Mouse (Mus musculus): ENCODE data around the gene Zfp710.
"Not testable (repeated sequence)": the region's sequence is repeated elsewhere in the genome, so short reads cannot be mapped to it uniquely, and the experiment has no call there.

Gene Zfp710

DNA sequence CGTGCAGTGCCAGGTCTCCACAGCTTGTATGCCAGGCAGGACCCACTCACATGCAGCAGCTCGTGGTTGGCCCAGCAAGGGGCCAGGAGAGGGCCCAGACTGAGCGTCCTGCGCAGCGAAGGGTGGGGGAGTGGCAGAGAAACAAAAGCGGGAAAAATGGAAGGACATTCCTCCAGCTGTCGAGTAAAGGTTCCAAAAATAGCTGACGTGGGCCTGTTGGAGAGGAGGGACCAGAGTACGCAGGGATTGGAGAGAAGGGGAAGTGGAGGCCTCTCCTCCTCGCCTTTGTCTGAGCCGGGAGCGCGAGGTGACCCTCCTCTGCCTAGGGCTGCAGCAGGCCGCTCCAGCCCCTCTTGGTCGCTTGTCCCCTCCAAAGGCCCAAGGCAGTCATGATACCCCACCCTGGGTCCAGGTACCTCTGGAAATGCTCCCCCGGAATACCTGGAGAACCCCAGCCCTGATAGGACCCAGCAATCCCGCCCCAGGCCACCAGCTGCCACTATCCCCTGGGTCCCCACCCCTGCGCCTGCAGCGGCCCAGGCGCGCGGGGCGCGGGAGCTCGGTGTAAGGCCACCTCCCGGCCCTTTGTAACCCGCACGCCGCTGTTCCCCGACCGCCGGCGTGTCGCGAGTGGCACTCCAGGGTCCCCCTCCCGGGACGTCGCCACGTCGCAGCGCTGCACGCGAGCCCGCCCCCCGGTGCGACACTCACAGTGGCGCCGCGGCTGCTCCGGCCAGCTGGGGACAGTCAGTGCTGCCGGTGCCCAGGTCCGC is 90.0 kb downstream of the Zfp710 start:
- in situ Hi-C loops (cut with MboI, MseI), result no loop called here

DNA sequence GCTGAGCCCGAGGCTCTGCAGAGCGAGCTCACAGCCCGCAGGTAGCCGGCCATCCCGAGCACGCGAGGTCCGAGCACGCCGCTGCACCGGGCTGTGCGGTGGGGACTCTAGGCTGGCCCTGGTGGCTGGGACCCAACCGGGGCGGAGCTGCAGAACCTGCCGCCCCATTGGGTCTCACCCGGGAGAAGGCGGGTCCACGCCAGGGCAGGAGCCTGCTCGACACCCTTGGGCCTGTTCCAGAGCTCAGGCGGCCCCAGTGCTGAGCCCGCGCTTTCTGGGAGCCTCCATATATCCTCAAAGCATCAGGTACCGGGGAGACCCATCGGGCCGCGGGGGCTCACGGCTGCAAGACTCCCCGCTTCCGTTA is 90.6 kb downstream of the Zfp710 start, which contains the start of gene Idh2:
Idh2 (minus strand) TSS at position 169 of the 367 bp plus-strand sequence.
- in situ Hi-C loops (cut with MboI, MseI), result no loop called here

DNA sequence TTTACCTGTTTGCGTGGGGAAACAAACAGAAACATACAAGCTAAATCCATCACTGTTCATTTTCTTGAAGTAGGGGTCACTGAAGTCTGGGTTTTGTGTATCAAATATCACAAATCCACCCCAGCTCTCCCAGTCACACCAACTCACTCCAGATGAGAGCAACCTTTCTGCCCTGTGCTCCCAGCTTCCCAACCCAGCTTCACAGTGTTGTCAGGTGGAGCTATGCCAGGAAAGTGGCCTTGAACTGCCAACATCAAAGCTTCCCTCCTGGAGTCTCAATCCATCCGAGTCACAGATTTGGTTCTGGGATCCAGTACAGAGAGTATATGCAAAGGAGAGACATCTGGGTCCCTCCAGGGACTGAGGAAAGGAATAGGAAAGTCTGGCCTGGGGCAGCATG is 91.5 kb downstream of the Zfp710 start:
- in situ Hi-C loops (cut with MboI, MseI), result no loop called here

DNA sequence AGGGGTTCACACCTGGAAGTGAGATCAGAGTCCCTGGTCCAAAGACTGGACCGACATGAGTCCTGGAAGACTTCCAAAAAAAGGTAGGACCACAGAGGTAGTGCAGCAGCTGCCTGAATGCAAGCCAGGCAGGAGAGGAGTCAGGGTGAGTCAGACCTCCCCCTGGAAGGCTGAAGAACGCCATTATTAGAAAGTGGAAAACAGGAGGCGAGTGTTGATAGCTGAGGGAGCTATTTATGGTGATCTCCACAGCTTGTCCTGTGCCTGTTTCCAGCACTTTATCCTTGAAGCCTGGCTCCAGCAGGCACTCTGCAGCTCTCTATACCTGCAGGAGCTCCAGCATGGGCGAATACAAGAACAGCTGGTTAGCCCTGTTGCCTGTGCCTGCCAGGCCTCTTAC is 94.6 kb downstream of the Zfp710 start:
- in situ Hi-C loops (cut with MboI, MseI), result no loop called here

DNA sequence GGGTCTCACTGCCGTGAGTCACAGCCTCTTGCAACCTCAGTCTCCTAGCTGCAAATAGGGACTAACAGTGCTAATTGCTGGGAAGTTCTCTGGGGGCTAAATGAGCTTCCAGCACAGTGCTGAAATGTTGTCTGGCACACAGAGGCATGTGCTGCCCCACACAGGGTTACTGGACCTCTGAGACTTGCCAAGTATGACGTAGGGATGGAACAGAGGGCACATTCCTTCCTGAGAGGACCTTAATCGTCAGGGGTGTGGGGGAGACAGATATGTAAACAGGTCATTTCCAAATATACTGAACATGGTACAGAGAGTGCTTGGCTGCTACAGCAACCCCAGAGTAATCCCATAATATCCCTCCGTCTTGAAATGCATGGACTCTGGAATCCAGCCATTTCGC is 96.5 kb downstream of the Zfp710 start:
- in situ Hi-C loops (cut with MboI, MseI), result no loop called here

DNA sequence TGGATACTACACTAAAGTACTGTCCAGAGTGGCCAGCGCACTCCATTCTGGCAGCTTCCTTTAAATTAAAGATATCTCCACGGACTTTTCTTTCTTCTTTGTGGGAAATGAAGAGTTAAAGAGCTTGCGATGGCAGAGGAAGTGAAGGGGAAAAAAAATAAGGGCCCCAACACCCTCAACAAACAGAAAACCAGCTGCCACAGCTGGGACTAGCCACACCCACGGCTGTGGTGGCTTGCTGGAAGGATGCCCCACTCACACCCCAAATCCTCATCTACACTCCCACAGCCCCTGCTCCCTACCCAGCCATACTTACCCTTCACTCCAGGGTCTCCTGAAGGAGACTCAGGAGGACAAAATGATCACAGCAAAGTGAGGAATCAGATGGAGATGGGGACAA is 98.5 kb downstream of the Zfp710 start:
- in situ Hi-C loops (cut with MboI, MseI), result no loop called here

DNA sequence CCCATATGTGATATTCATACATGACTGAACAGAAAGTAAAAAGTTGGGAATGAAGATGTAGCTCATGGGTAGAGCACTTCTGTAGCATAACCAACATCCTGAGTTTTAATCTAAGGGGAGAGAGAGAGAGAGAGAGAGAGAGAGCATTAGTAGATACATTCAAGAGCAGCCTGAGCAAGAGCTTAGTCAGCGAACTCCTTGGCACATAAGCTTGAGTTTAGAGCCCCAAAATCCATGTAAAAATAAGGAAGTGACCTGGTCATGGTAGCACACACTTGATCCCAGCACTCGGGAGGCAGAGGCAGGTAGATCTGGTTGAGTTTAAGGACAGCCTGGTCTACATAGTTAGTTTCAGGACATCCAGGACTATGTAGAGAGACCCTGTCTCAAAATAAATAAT is 99.1 kb downstream of the Zfp710 start:
- in situ Hi-C loops (cut with MboI, MseI), result no loop called here

DNA sequence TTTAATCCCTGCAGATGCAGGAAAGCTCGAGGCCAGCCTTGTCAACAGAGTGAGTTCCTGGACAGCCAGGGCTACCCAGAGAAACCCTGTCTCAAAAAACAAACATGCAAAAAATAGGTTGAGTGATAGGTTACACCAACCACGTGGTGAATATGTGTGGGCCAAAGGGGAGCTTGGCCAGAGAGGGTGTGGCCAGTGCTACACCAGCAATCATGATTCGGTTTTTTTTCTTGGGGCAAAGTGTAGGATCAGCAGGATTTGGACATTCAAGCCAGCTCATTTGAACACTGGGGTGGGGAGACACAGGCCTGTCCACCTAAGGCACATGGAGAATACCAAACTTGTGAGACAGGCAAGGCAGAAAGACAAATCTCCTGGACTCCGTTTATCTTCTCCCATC is 104.7 kb downstream of the Zfp710 start:
- in situ Hi-C loops (cut with MboI, MseI), result no loop called here

DNA sequence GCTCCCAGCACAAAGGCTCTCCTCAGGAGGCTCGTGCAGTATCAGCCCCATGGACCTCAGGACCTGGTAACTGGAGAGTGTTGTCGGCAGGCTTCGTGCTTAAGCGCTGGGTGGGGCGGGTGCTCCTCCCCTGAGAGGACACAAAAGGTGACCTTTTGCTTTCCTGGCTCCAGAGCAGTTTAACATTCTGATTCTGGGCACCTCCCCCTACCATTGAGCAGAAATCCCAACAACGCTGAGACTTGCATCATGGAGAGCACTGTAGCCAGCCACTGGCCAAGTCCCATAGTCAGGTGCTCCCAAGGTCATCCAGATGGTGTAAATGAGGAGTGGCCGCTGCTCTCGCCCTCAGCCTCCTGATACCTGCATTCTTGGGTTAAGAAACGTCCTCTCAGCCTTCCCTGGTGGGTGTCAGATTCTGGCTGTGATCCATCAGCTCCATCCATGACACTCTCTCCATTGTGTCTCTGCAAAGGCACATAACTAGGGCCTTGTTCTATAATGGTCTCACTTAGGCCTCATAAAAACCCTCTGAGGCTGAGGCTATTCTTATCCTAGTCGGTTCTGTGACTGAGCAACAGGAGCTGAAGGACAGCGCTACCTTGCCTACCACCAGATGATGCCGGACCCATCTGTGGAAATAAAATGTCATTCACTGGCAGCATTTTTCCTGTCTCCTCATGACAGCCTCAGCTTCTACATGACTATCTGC is 105.9 kb downstream of the Zfp710 start:
- in situ Hi-C loops (cut with MboI, MseI), result no loop called here

DNA sequence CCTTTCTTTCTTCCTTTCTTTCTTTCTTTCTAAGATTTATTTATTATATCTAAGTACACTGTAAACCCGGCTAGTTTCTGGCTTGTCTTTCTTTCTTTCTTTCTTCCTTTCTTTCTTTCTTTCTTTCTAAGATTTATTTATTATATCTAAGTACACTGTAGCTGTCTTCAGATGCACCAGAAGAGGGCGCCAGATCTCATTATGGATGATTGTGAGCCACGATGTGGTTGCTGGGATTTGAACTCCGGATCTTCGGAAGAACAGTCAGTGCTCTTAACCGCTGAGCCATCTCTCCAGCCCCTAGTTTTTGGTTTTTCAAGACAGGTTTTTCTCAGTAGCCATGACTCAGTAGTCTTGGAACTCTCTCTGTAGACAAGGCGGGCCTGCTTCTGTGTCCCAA is 106.7 kb downstream of the Zfp710 start:
- in situ Hi-C loops (cut with MboI, MseI), result not testable (repeated sequence)

DNA sequence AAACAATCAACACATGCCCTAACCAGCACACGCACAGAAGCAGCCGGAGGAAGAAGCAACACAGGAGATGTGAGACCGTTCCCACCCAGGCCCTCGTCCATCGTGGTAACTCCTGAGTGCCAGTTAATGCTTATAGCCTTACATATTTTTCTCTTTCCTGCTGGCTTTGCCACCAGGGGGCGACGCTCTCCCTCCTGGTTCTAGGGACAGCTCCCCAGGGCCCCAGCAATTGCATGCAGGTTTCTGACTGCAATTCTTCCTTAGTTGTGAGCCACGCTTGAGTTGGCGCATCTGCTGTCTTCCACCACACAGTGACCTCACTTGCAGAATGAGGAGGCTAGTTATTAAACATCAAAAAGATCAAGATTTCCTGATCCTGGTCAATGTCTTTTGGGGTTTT is 107.9 kb downstream of the Zfp710 start:
- in situ Hi-C loops (cut with MboI, MseI), result no loop called here

DNA sequence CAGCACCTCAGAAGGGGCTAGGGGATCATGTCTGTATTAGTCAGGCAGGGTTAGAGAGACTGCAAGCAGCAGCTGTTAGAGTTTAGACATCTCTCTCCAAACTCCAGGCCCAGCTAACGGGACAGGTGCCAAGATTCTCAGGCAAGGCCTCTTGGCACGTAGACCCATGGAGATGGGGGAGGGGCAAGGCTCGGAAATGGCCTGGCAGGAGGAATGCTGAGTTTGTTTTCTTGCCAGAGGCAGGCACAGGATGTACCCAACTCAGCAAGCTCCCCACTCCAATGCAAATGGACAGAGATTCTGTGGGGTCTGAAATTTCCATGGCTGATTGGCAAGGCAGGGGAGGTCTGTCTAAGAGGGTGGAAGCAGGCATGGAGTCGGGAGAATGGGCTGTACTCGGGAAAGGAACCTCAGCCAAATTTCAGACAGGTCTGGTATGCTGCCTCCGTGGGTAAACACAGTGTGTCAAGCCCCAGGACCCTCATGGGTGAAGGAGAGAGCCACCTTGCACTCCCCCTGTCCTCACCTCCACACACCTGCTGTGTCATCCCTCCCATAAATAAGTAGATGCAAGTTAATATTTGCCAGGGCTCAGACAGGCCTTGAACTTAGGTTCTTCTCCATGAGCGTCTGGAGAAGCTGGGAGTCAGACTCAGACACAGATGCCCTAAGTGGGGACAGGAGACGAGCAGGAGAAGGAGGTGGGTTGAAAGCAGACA is 110.0 kb downstream of the Zfp710 start:
- in situ Hi-C loops (cut with MboI, MseI), result no loop called here

DNA sequence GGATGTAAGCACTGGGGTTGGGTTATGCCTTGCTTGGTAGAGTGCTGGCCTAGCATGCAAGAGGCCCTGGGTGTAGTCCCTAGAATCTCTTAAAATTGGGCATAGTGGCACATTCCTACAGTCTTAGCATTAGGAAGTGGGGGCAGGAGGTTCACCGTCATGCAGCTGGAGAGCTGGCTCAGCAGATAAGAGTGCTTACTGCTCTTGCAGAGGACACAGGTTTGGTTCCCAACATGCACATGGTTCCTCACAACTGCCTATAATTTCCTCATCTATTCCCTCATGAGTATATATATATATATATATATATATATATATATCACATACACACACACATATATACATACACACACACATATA is 110.5 kb downstream of the Zfp710 start:
- in situ Hi-C loops (cut with MboI, MseI), result no loop called here

DNA sequence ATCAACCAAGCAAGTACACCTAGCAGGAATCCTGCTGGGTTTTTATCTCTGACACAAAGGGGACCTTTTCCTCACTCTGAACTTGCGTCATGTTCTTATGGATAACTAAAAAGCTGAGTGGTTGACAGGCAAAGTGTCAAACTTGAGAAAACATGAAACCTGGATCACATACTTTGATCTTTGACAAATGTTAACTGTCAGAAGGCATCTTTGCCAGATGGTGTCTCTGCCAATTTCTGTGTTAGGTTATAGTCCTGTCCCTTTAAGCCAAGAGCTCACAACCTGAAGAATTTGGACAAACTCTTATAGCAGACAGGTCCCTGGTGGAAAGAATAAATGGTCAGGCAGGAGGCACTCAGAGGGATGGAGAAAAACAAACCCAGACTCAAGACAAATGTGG is 113.8 kb downstream of the Zfp710 start:
- in situ Hi-C loops (cut with MboI, MseI), result no loop called here

DNA sequence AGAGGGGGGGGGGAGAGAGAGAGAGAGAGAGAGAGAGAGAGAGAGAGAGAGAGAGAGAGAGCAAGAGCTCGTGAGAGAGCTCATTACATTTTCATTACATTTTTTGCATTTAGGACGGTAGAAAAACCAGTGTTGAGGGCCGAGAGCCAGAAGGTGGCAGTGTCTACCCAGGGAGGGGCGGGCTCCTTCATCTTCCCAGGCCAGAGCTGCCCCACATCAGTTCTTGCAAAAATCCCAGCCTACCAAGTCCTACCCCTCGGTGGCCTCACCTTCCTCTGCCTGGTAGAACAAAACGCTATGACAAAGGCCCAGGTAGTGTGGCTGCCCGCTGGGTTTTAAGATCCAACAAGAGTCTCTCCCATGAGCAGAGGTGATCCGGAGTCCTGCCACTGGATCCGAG is 116.2 kb downstream of the Zfp710 start:
- in situ Hi-C loops (cut with MboI, MseI), result no loop called here

Data from T-helper 1 cell (primary cell).